Mouse (Mus musculus) lung, adult 10 weeks (tissue): ENCODE measurements around the gene Il10ra. TPM values are rescaled to one million over a fixed set of nuclear protein-coding genes. Genes with fewer than 3 reads are reported as not detected.

Source experiments
- polyA plus RNA-seq: library from polyadenylated mRNA; stranded (reverse); fragments of 350-450 nt; fragmentation: Illumina TruSeq; extraction: RNeasy Lipid Tissue Mini Kit (QIAGEN cat#74804); gene quantifications from one replicate; pipeline ENCODE4 v1.2.3, GENCODE M21; 2014; ENCODE audit warnings: low read depth, low replicate concordance; ENCODE audit not compliant: insufficient read depth

The Il10ra gene
- 12.3 TPM for polyA plus RNA-seq

GRCm38 (mm10) chr9:45268597-45269325 lies at the start of gene Il10ra:
Gene Il10ra, minus strand, starts transcription at chr9:45269149.

Other genes with a start within 250 kb of the Il10ra start
- 1.9 TPM for gene Mpzl2, start 229.3 kb downstream of the Il10ra start, polyA plus RNA-seq
- 2.6 TPM for gene Mpzl3, start 214.0 kb downstream of the Il10ra start, polyA plus RNA-seq
- gene Jaml, start 190.0 kb downstream of the Il10ra start, polyA plus RNA-seq: 4.2 TPM
- gene Scn2b, start 151.4 kb downstream of the Il10ra start, polyA plus RNA-seq: 0.14 TPM
- 0.30 TPM for gene Scn4b, start 130.8 kb downstream of the Il10ra start, polyA plus RNA-seq
- gene BC049352, start 87.1 kb downstream of the Il10ra start, polyA plus RNA-seq: not detected
- gene Tmprss4, start 65.1 kb downstream of the Il10ra start, polyA plus RNA-seq: 16.3 TPM
- 1.8 TPM for gene Tmprss13, start 50.0 kb upstream of the Il10ra start, polyA plus RNA-seq
- 20.8 TPM for gene Fxyd6, start 101.0 kb upstream of the Il10ra start, polyA plus RNA-seq
- 5.7 TPM for gene Fxyd2, start 130.5 kb upstream of the Il10ra start, polyA plus RNA-seq
- not detected for gene Dscaml1, start 157.5 kb upstream of the Il10ra start, polyA plus RNA-seq